Mouse (Mus musculus): ENCODE results near the gene Hoxa6. TPM values are rescaled to one million over a fixed set of nuclear protein-coding genes. Genes with fewer than 3 reads are reported as not detected.

The Hoxa6 gene
- polyA plus RNA-seq, 1 experiment from 2014 or later: not detected

- Histone ChIP-seq H3K4me2 (ENCODE audit: low read depth, low read length) (no peak overlapping the region), H3K9me3 (replicated peaks; ENCODE audit: control insufficient read depth, low read length) (no peaks in the 10 kb centered on the region), H3K27ac (ENCODE audit: low read length) (no peak overlapping the region), H3K9ac (ENCODE audit: low read depth, low read length) (no peak overlapping the region), H3K4me1 (ENCODE audit: control insufficient read depth, low read depth, low read length) (peaks cover 3% of the 10 kb centered on the region), H3K4me3 (ENCODE audit: low read depth, low read length) (no peak overlapping the region; the same call in 1 of the 2 replicates), H3K36me3 (ENCODE audit: control insufficient read depth, insufficient read depth) (no peaks in the 10 kb centered on the region), H3K27me3 (ENCODE audit: control insufficient read depth, insufficient read depth, low read depth, low read length) (peaks cover 99% of the 10 kb centered on the region)
- 13% methylated on average over 23 of the region's 23 CpGs for WGBS (ENCODE audit: insufficient replicate concordance)
- ATAC-seq (ENCODE audit: low read depth): no peak
These were observed 9.5 kb upstream of the Hoxa6 start for GRCm38 (mm10) chr6:52217895-52218642.

GRCm38 (mm10) chr6:52217459-52217768 is 8.9 kb upstream of the Hoxa6 start:
- Histone ChIP-seq H3K9ac (ENCODE audit: low read depth, low read length) (no peak overlapping the region), H3K36me3 (ENCODE audit: control insufficient read depth, insufficient read depth) (no peaks in the 10 kb centered on the region), H3K9me3 (replicated peaks; ENCODE audit: control insufficient read depth, low read length) (no peaks in the 10 kb centered on the region), H3K4me2 (ENCODE audit: low read depth, low read length) (peak overlapping the region; percentile 37), H3K27ac (ENCODE audit: low read length) (no peak overlapping the region), H3K4me1 (ENCODE audit: control insufficient read depth, low read depth, low read length) (peaks cover 3% of the 10 kb centered on the region), H3K27me3 (ENCODE audit: control insufficient read depth, insufficient read depth, low read depth, low read length) (peaks cover 99% of the 10 kb centered on the region), H3K4me3 (ENCODE audit: low read depth, low read length) (peak overlapping the region; percentile 36)
- 1% methylated on average over 25 of the region's 25 CpGs for WGBS (ENCODE audit: insufficient replicate concordance)
- no peak; the same call in 1 of the 2 replicates for ATAC-seq (ENCODE audit: low read depth)

- Histone ChIP-seq H3K9ac (ENCODE audit: low read depth, low read length) (no peak overlapping the region), H3K36me3 (ENCODE audit: control insufficient read depth, insufficient read depth) (no peaks in the 10 kb centered on the region), H3K4me3 (ENCODE audit: low read depth, low read length) (peak overlapping the region; percentile 36), H3K27me3 (ENCODE audit: control insufficient read depth, insufficient read depth, low read depth, low read length) (peaks cover 99% of the 10 kb centered on the region), H3K9me3 (replicated peaks; ENCODE audit: control insufficient read depth, low read length) (no peaks in the 10 kb centered on the region), H3K4me2 (ENCODE audit: low read depth, low read length) (peak overlapping the region; percentile 37), H3K27ac (ENCODE audit: low read length) (no peak overlapping the region), H3K4me1 (ENCODE audit: control insufficient read depth, low read depth, low read length) (peaks cover 3% of the 10 kb centered on the region)
- no peak for ATAC-seq (ENCODE audit: low read depth)
- under 1% methylated on average over 60 of the region's 60 CpGs for whole genome bisulfite sequencing (ENCODE audit: insufficient replicate concordance)
These were observed 8.4 kb upstream of the Hoxa6 start for GRCm38 (mm10) chr6:52216691-52217458.

- no peak overlapping the region for H3K4me3 ChIP-seq (ENCODE audit: low read depth, low read length)
- H3K4me2 ChIP-seq (ENCODE audit: low read depth, low read length): no peak overlapping the region
- H3K9me3 ChIP-seq (replicated peaks; ENCODE audit: control insufficient read depth, low read length): no peaks in the 10 kb centered on the region
- WGBS (ENCODE audit: insufficient replicate concordance): 2% methylated on average over 30 of the region's 30 CpGs
- H3K9ac ChIP-seq (ENCODE audit: low read depth, low read length): no peak overlapping the region
- H3K27me3 ChIP-seq (ENCODE audit: control insufficient read depth, insufficient read depth, low read depth, low read length): peaks cover 99% of the 10 kb centered on the region
- ATAC-seq (ENCODE audit: low read depth): no peak
- H3K36me3 ChIP-seq (ENCODE audit: control insufficient read depth, insufficient read depth): no peaks in the 10 kb centered on the region
- H3K4me1 ChIP-seq (ENCODE audit: control insufficient read depth, low read depth, low read length): no peaks in the 10 kb centered on the region; the same call in none of the 2 replicates
- H3K27ac ChIP-seq (ENCODE audit: low read length): no peak overlapping the region
These were observed 7.4 kb upstream of the Hoxa6 start for GRCm38 (mm10) chr6:52215771-52216535.

GRCm38 (mm10) chr6:52215070-52215469 is 6.5 kb upstream of the Hoxa6 start:
- H3K27ac ChIP-seq (ENCODE audit: low read length): no peak overlapping the region
- 49% methylated on average over 3 of the region's 3 CpGs for WGBS (ENCODE audit: insufficient replicate concordance)
- H3K27me3 ChIP-seq (ENCODE audit: control insufficient read depth, insufficient read depth, low read depth, low read length): peaks cover 97% of the 10 kb centered on the region
- no peaks in the 10 kb centered on the region for H3K36me3 ChIP-seq (ENCODE audit: control insufficient read depth, insufficient read depth)
- no peak overlapping the region for H3K4me2 ChIP-seq (ENCODE audit: low read depth, low read length)
- H3K4me3 ChIP-seq (ENCODE audit: low read depth, low read length): no peak overlapping the region
- no peaks in the 10 kb centered on the region; the same call in none of the 2 replicates for H3K4me1 ChIP-seq (ENCODE audit: control insufficient read depth, low read depth, low read length)
- no peak for ATAC-seq (ENCODE audit: low read depth)
- H3K9me3 ChIP-seq (replicated peaks; ENCODE audit: control insufficient read depth, low read length): no peaks in the 10 kb centered on the region
- H3K9ac ChIP-seq (ENCODE audit: low read depth, low read length): no peak overlapping the region

GRCm38 (mm10) chr6:52214271-52214670 is 5.7 kb upstream of the Hoxa6 start:
- no peaks in the 10 kb centered on the region for H3K36me3 ChIP-seq (ENCODE audit: control insufficient read depth, insufficient read depth)

GRCm38 (mm10) chr6:52213119-52213986 is 4.8 kb upstream of the Hoxa6 start, which contains the start of the genes Hoxa3 and Gm28308:
Hoxa3 (minus strand) TSS chr6:52213336.
Gm28308 (minus strand) TSS chr6:52213339.
- peak within 1 kb of the TSS; percentile 36 for H3K4me3 ChIP-seq (ENCODE audit: low read depth, low read length)
- H3K4me2 ChIP-seq (ENCODE audit: low read depth, low read length): peak within 1 kb of the TSS; percentile 28
- H3K27me3 ChIP-seq (ENCODE audit: control insufficient read depth, insufficient read depth, low read depth, low read length): peaks cover 97% of the 10 kb centered on the region
- H3K9ac ChIP-seq (ENCODE audit: low read depth, low read length): no peak within 1 kb of the TSS
- ATAC-seq (ENCODE audit: low read depth): no peak
- no peaks in the 10 kb centered on the region for H3K9me3 ChIP-seq (replicated peaks; ENCODE audit: control insufficient read depth, low read length)
- H3K27ac ChIP-seq (ENCODE audit: low read length): no peak within 1 kb of the TSS
- WGBS (ENCODE audit: insufficient replicate concordance): 5% methylated on average over 38 of the region's 38 CpGs
- no peaks in the 10 kb centered on the region for H3K36me3 ChIP-seq (ENCODE audit: control insufficient read depth, insufficient read depth)
- no peaks in the 10 kb centered on the region; the same call in none of the 2 replicates for H3K4me1 ChIP-seq (ENCODE audit: control insufficient read depth, low read depth, low read length)

More at GRCm38 (mm10) chr6:52214271-52214670, 5.7 kb upstream of the Hoxa6 start:
- Histone ChIP-seq H3K9me3 (replicated peaks; ENCODE audit: control insufficient read depth, low read length) (no peaks in the 10 kb centered on the region), H3K9ac (ENCODE audit: low read depth, low read length) (no peak overlapping the region), H3K4me2 (ENCODE audit: low read depth, low read length) (no peak overlapping the region), H3K4me3 (ENCODE audit: low read depth, low read length) (no peak overlapping the region), H3K27ac (ENCODE audit: low read length) (no peak overlapping the region), H3K4me1 (ENCODE audit: control insufficient read depth, low read depth, low read length) (no peaks in the 10 kb centered on the region; the same call in none of the 2 replicates), H3K27me3 (ENCODE audit: control insufficient read depth, insufficient read depth, low read depth, low read length) (peaks cover 97% of the 10 kb centered on the region)
- WGBS (ENCODE audit: insufficient replicate concordance): 32% methylated on average over 5 of the region's 5 CpGs
- no peak for ATAC-seq (ENCODE audit: low read depth)

GRCm38 (mm10) chr6:52212556-52213118 is 4.1 kb upstream of the Hoxa6 start:
- H3K27ac ChIP-seq (ENCODE audit: low read length): no peak overlapping the region
- ATAC-seq (ENCODE audit: low read depth): no peak
- no peaks in the 10 kb centered on the region for H3K36me3 ChIP-seq (ENCODE audit: control insufficient read depth, insufficient read depth)
- no peaks in the 10 kb centered on the region for H3K9me3 ChIP-seq (replicated peaks; ENCODE audit: control insufficient read depth, low read length)
- peaks cover 97% of the 10 kb centered on the region for H3K27me3 ChIP-seq (ENCODE audit: control insufficient read depth, insufficient read depth, low read depth, low read length)
- no peaks in the 10 kb centered on the region; the same call in none of the 2 replicates for H3K4me1 ChIP-seq (ENCODE audit: control insufficient read depth, low read depth, low read length)
- H3K9ac ChIP-seq (ENCODE audit: low read depth, low read length): no peak overlapping the region
- peak overlapping the region; percentile 28 for H3K4me2 ChIP-seq (ENCODE audit: low read depth, low read length)
- 1% methylated on average over 22 of the region's 22 CpGs for whole genome bisulfite sequencing (ENCODE audit: insufficient replicate concordance)
- peak overlapping the region; percentile 36 for H3K4me3 ChIP-seq (ENCODE audit: low read depth, low read length)

Measured in liver, embryonic 16.5 days (tissue).